ENCODE assay signal across 8 mouse cellular contexts in genomic region chr9:4795544-4796288, GRCm38 (mm10). TPM values are rescaled to one million over a fixed set of nuclear protein-coding genes. Genes with fewer than 3 reads are reported as not detected.
A peak's percentile ranks its signal among the peaks of the same experiment; 100 is the strongest.
DNase-seq lines count a peak whose midpoint lies in the region; ATAC-seq and TF ChIP-seq lines count a peak whose summit lies in the region.

Gene Gria4, minus strand, starts transcription at chr9:4796234.

- under 1% methylated on average over 46 of the region's 46 CpGs for WGBS in heart, embryonic 10.5 days
- 7% methylated on average over 46 of the region's 46 CpGs for WGBS in thymus, adult 2 months

- no peak for TF ChIP-seq POLR2A in thymus, adult 2 months (IDR thresholded peaks at IDR 0.05; ENCODE audit: control insufficient read depth, extremely low read depth, insufficient read depth, low read length, poor library complexity)

- H3K27me3 ChIP-seq in heart, embryonic 10.5 days (ENCODE audit: insufficient read depth, poor library complexity, severe bottlenecking): peaks cover 12% of the 10 kb centered on the region; the same call in 1 of the 2 replicates
- H3K27me3 ChIP-seq in thymus, adult 2 months (ENCODE audit: control insufficient read depth, insufficient read depth, low read length): no peaks in the 10 kb centered on the region

- H3K9me3 ChIP-seq in heart, embryonic 10.5 days: no peaks in the 10 kb centered on the region

- no peak for TF ChIP-seq CTCF in thymus, adult 2 months (IDR thresholded peaks at IDR 0.05; ENCODE audit: borderline replicate concordance, control insufficient read depth, extremely low read depth, insufficient read depth, low read length, poor library complexity)

- 0 out of 2 replicates have a peak, but pooled peaks cover 8% of the 10 kb centered on the region for H3K4me1 ChIP-seq in heart, embryonic 10.5 days
- H3K4me1 ChIP-seq in thymus, adult 2 months (replicated peaks; ENCODE audit: control insufficient read depth, insufficient read depth, low read length): no peaks in the 10 kb centered on the region

- H3K27ac ChIP-seq in heart, embryonic 10.5 days: 0 out of 2 replicates have a peak within 1 kb of the TSS, but pooled peaks have one; percentile 16
- no peak within 1 kb of the TSS for H3K27ac ChIP-seq in thymus, adult 2 months (ENCODE audit: control insufficient read depth, insufficient read depth, low read length)

- ATAC-seq in frontal cortex, adult (ENCODE audit: low TSS enrichment): peak; percentile 94

- peak; percentile 78 for DNase-seq in heart, embryonic 10.5 days (ENCODE audit: low spot score)
- DNase-seq in heart, adult 8-10 months (ENCODE audit: low spot score): no peak
- peak; percentile 85 for DNase-seq in cerebellum, adult 8-10 months
- peak; percentile 63 for DNase-seq in kidney, postnatal 14 days
- DNase-seq in liver: peak; percentile 29
- DNase-seq in right cerebral cortex, postnatal 10 days (ENCODE audit: low spot score in 2 of 2): peak; percentile 88 to 89
- DNase-seq in thymus, adult 2 months: no peak

- H3K36me3 ChIP-seq in heart, embryonic 10.5 days: no peaks in the 10 kb centered on the region
- no peaks in the 10 kb centered on the region for H3K36me3 ChIP-seq in thymus, adult 2 months (ENCODE audit: control insufficient read depth, insufficient read depth, low read length)

- peak within 1 kb of the TSS; percentile 75 for H3K4me3 ChIP-seq in heart, embryonic 10.5 days
- no peak within 1 kb of the TSS for H3K4me3 ChIP-seq in thymus, adult 2 months (ENCODE audit: control insufficient read depth, insufficient read depth, low read length)

RNA-seq across cellular contexts. Expression of gene Gria4, which starts in this region (rescaled TPM):
- 0.18 and 0.54 TPM in 2 replicates for polyA plus RNA-seq in heart, embryonic 10.5 days (2016; fragmentation: Nextera tagmentation; extraction: Ambion mirVana)
- total RNA-seq in heart, adult 8-10 months (2022): under 1 TPM in 1 of 4 experiments, not detected in 3; 0.06 TPM
- polyA plus RNA-seq in thymus, adult 2 months (2012; rRNA removed): not detected in 2 replicates

Comparison
In these comparisons a context has a peak if more than half of its experiments do, and no peak if none do; other contexts are left out.
1. Peak in DNase-seq, H3K4me3 ChIP-seq and H3K27ac ChIP-seq in heart, embryonic 10.5 days; RNA of the gene not detected or under 1 TPM.
2. DNase-seq: peak in cerebellum, adult 8-10 months (single experiment), kidney, postnatal 14 days (single experiment), liver (single experiment) and right cerebral cortex, postnatal 10 days (2 of 2); none in heart, adult 8-10 months (single experiment) and thymus, adult 2 months (single experiment).